Comparison of ENCODE assay signal across 8 mouse cellular contexts in the genomic region with DNA sequence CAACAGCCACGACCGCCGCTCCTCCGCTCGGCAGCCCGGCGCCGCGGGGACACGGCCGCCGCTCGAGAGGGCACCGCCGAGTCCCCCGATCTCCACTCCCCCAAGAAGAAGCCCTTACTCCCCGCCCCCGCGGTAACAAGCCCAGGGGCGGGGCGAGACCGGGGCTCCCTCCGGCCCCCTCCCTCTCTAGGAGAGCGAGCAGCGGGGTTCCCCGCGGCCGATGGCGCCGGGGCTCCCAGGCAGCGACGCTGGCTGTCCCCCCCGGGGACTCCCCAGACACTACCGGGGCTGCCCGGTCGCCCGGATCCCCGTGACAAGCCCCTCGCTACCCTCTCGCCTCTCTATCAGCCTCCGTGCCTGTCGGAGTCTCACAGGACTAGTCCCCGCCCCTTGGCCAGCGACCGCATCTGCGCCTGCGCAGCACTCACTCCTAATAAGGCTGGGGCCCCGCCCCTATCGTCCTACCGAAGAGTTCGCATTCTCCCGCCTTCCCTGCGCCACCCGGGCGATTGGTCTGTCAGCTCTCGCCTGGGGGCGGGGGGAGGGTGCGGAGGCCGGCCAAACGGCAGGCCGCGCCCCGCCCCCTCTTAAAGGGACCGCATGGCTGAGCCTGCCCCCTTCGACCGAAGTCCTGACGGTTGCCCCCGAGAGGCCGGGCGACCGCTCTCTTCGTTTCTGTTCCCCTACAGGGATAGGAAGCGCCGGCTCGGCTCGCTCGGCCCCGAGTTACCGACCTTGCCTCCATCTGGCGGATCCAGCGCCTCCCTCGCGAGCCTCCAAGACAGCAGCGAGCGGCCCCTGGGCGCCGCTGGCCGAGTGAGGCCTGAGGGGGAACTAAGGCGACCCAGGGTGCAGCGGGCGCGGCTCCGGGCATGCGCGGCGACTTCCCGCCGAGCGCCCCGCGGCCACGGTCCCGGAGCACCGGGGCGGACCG. TPM values are rescaled to one million over a fixed set of nuclear protein-coding genes. Genes with fewer than 3 reads are reported as not detected.
DNase-seq lines count a peak whose midpoint lies in the region; ATAC-seq lines count a peak whose summit lies in the region.

A gene (minus strand): TSS at position 780 of the 934 bp plus-strand sequence.

- H3K36me3 ChIP-seq in heart, embryonic 14.5 days (ENCODE audit: control insufficient read depth, insufficient read depth, low read length): no peaks in the 10 kb centered on the region
- peaks cover 9% of the 10 kb centered on the region for H3K36me3 ChIP-seq in liver, embryonic 13.5 days
- H3K36me3 ChIP-seq in stomach, embryonic 16.5 days (ENCODE audit: control insufficient read depth, insufficient read depth, low read length): no peaks in the 10 kb centered on the region

- H3K4me1 ChIP-seq in heart, embryonic 14.5 days (ENCODE audit: control insufficient read depth in 2 of 2, insufficient read depth in 2 of 2, low read length in 2 of 2): peaks cover 0 to 13% of the 10 kb centered on the region in 2 experiments; a peak in 1 of 4 replicates
- peaks cover 30% of the 10 kb centered on the region for H3K4me1 ChIP-seq in liver, embryonic 13.5 days (replicated peaks)
- H3K4me1 ChIP-seq in stomach, embryonic 16.5 days (ENCODE audit: control insufficient read depth, insufficient read depth, low read length): peaks cover 9% of the 10 kb centered on the region; the same call in 1 of the 2 replicates

- peak within 1 kb of the TSS; percentile 91 for H3K9ac ChIP-seq in heart, embryonic 14.5 days (ENCODE audit: low read length)
- peak within 1 kb of the TSS; percentile 95 for H3K9ac ChIP-seq in liver, embryonic 13.5 days
- peak within 1 kb of the TSS; percentile 93 for H3K9ac ChIP-seq in stomach, embryonic 16.5 days (ENCODE audit: low read length)

- peak; percentile 76 for ATAC-seq in CD4-positive, CD25-positive, alpha-beta regulatory T cell, adult 4 months
- peak; percentile 92 for ATAC-seq in heart, embryonic 14.5 days (ENCODE audit: insufficient number of reproducible peaks, insufficient read depth, low FRiP score, low read depth)
- peak; percentile 87 for ATAC-seq in liver, embryonic 13.5 days (ENCODE audit: low read depth)
- ATAC-seq in stomach, embryonic 16.5 days (ENCODE audit: insufficient read depth, low FRiP score): peak; percentile 95

- H3K4me2 ChIP-seq in heart, embryonic 14.5 days (ENCODE audit: low read length): peak within 1 kb of the TSS; percentile 87
- H3K4me2 ChIP-seq in liver, embryonic 13.5 days: peak within 1 kb of the TSS; percentile 94
- H3K4me2 ChIP-seq in stomach, embryonic 16.5 days (ENCODE audit: low read depth, low read length): peak within 1 kb of the TSS; percentile 69

- H3K27me3 ChIP-seq in heart, embryonic 14.5 days (ENCODE audit: control insufficient read depth, insufficient read depth, low read length): no peaks in the 10 kb centered on the region
- H3K27me3 ChIP-seq in liver, embryonic 13.5 days: no peaks in the 10 kb centered on the region
- H3K27me3 ChIP-seq in stomach, embryonic 16.5 days (ENCODE audit: control insufficient read depth, insufficient read depth, low read length): no peaks in the 10 kb centered on the region

- no peaks in the 10 kb centered on the region for H3K9me3 ChIP-seq in heart, embryonic 14.5 days (ENCODE audit: control insufficient read depth, low read length)
- H3K9me3 ChIP-seq in liver, embryonic 13.5 days (replicated peaks): no peaks in the 10 kb centered on the region
- no peaks in the 10 kb centered on the region for H3K9me3 ChIP-seq in stomach, embryonic 16.5 days (replicated peaks; ENCODE audit: control insufficient read depth, low read length)

- peak; percentile 100 for DNase-seq in c-Kit-negative CD71-positive TER-119-positive erythroid progenitor cells, embryonic 14.5 days (ENCODE audit: low read depth, low spot score)
- peak; percentile 98 for DNase-seq in fibroblast of lung, adult 2 months (ENCODE audit: low read depth)
- DNase-seq in kidney, postnatal 14 days: peak; percentile 100
- peak; percentile 100 for DNase-seq in liver, embryonic 13.5 days
- DNase-seq in neural tube, embryonic 10.5 days (ENCODE audit: extremely low spot score, low spot score): peak; percentile 100

- peak within 1 kb of the TSS; percentile 65 to 81 for H3K4me3 ChIP-seq in heart, embryonic 14.5 days (ENCODE audit: control insufficient read depth in 1 of 2, insufficient read depth in 1 of 2, low read depth in 1 of 2, low read length in 2 of 2)
- H3K4me3 ChIP-seq in liver, embryonic 13.5 days (replicated peaks): peak within 1 kb of the TSS; percentile 95
- peak within 1 kb of the TSS; percentile 98 for H3K4me3 ChIP-seq in stomach, embryonic 16.5 days (replicated peaks; ENCODE audit: low read length)

- WGBS in heart, embryonic 14.5 days: under 1% methylated on average over 86 of the region's 106 CpGs
- under 1% methylated on average over 103 of the region's 106 CpGs for WGBS in liver, embryonic 13.5 days (ENCODE audit: insufficient replicate concordance)
- WGBS in stomach, embryonic 16.5 days: under 1% methylated on average over 96 of the region's 106 CpGs

- peak within 1 kb of the TSS; percentile 98 to 99 for H3K27ac ChIP-seq in heart, embryonic 14.5 days (replicated peaks in 1 of 2; ENCODE audit: control insufficient read depth in 1 of 2, insufficient read depth in 1 of 2, low read depth in 2 of 2, low read length in 2 of 2)
- H3K27ac ChIP-seq in liver, embryonic 13.5 days: peak within 1 kb of the TSS; percentile 93
- H3K27ac ChIP-seq in stomach, embryonic 16.5 days (ENCODE audit: low read length): peak within 1 kb of the TSS; percentile 98

RNA-seq across cellular contexts. Expression of the gene that starts here (rescaled TPM):
- polyA plus RNA-seq in CD4-positive, CD25-positive, alpha-beta regulatory T cell, adult 4 months (2017; shearing (Covaris generic)): 1 to 10 TPM; 7.6 to 7.8 TPM
- polyA plus RNA-seq in heart, embryonic 14.5 days (2014; fragmentation: Nextera tagmentation; extraction: Ambion mirVana): 9.8 and 9.9 TPM in 2 replicates
- polyA plus RNA-seq in liver, embryonic 13.5 days (2015; fragmentation: Nextera tagmentation; extraction: Ambion mirVana): 8.6 and 9.9 TPM in 2 replicates
- polyA plus RNA-seq in stomach, embryonic 16.5 days (2015; fragmentation: Nextera tagmentation; extraction: Ambion mirVana): 7.6 and 9.5 TPM in 2 replicates

Comparison
In these comparisons a context has a peak if more than half of its experiments do, and no peak if none do; other contexts are left out.
1. Peak in every context shown above with its lines: DNase-seq, ATAC-seq, H3K4me3 ChIP-seq and H3K27ac ChIP-seq.